Mouse (Mus musculus) kidney, postnatal 36 days (tissue): ENCODE data around the gene Edf1.
A peak's percentile ranks its signal among the peaks of the same experiment; 100 is the strongest.
"Not testable (repeated sequence)": the region's sequence is repeated elsewhere in the genome, so short reads cannot be mapped to it uniquely, and the experiment has no call there.

ENCODE experiments used
- DNase-seq, 2 experiments: peaks; one replicate each; pipeline ENCODE4 v3.0.0; 2021 to 2022; ENCODE audit warnings: mixed read lengths in 2 of 2

Gene Edf1

GRCm38 (mm10) chr2:25557221-25557963 is at the start of gene Edf1:
Gene Edf1 (plus strand): TSS chr2:25557847.
- DNase-seq, result peak; percentile 97

GRCm38 (mm10) chr2:25509912-25510311 is 47.7 kb upstream of the Edf1 start:
- peak in 1 of 2 experiments; percentile 26 for DNase-seq

- no peak for DNase-seq
Observed at GRCm38 (mm10) chr2:25526510-25527302, 30.9 kb upstream of the Edf1 start.

- DNase-seq, result no peak
Observed at GRCm38 (mm10) chr2:25533707-25534106, 23.9 kb upstream of the Edf1 start.

- peak; percentile 85 to 88 for DNase-seq
Observed at GRCm38 (mm10) chr2:25534178-25534865, 23.3 kb upstream of the Edf1 start.

- DNase-seq, result no peak
Observed at GRCm38 (mm10) chr2:25534866-25535182, 22.8 kb upstream of the Edf1 start.

GRCm38 (mm10) chr2:25536531-25536930 is 21.1 kb upstream of the Edf1 start:
- no peak for DNase-seq

- peak; percentile 61 to 65 for DNase-seq
Observed at GRCm38 (mm10) chr2:25540541-25540948, 17.1 kb upstream of the Edf1 start.

GRCm38 (mm10) chr2:25541644-25542367 is 15.8 kb upstream of the Edf1 start:
- peak in 1 of 2 experiments; percentile 26 for DNase-seq

- DNase-seq, result peak in 1 of 2 experiments; percentile 92
Observed at GRCm38 (mm10) chr2:25545996-25546810, 11.4 kb upstream of the Edf1 start.

- peak; percentile 99 to 100 for DNase-seq
Observed at GRCm38 (mm10) chr2:25546811-25547491, 10.7 kb upstream of the Edf1 start, which contains the start of gene Traf2. Gene Traf2 (minus strand): TSS chr2:25546940.

GRCm38 (mm10) chr2:25549021-25549991 is 8.3 kb upstream of the Edf1 start:
- no peak for DNase-seq

GRCm38 (mm10) chr2:25551186-25551585 is 6.5 kb upstream of the Edf1 start:
- peak; percentile 71 to 82 for DNase-seq

GRCm38 (mm10) chr2:25553171-25553786 is 4.4 kb upstream of the Edf1 start:
- DNase-seq, result not testable (repeated sequence)

GRCm38 (mm10) chr2:25555479-25555878 is 2.2 kb upstream of the Edf1 start:
- not testable (repeated sequence) for DNase-seq

GRCm38 (mm10) chr2:25556296-25556695 is 1.4 kb upstream of the Edf1 start:
- DNase-seq, result no peak

GRCm38 (mm10) chr2:25557964-25558360 is 315 bp downstream of the Edf1 start:
- DNase-seq, result peak; percentile 70 to 80

GRCm38 (mm10) chr2:25558774-25559173 is 1.1 kb downstream of the Edf1 start:
- DNase-seq, result no peak

GRCm38 (mm10) chr2:25560551-25560950 is 2.9 kb downstream of the Edf1 start:
- peak in 1 of 2 experiments; percentile 34 for DNase-seq
